Mouse (Mus musculus) kidney, postnatal 0 days (tissue): ENCODE measurements around the gene Nup85. TPM values are rescaled to one million over a fixed set of nuclear protein-coding genes. Genes with fewer than 3 reads are reported as not detected.
"Not testable (repeated sequence)": the region's sequence is repeated elsewhere in the genome, so short reads cannot be mapped to it uniquely, and the experiment has no call there.

Experiments used
- ATAC-seq: fragments of 200-750 bp; cut with Nextera tagmentation; replicated peaks from 2 replicates; pipeline ENCODE4 v1.8.0; 2017; ENCODE audit warnings: low read depth, moderate number of reproducible peaks, moderate TSS enrichment, moderate library complexity; ENCODE audit not compliant: low FRiP score
- DNase-seq: peaks from one replicate; pipeline ENCODE4 v3.0.0-alpha.2; 2016; ENCODE audit warnings: low spot score
- H3K27ac ChIP-seq: fragments of 300-500 bp; sonication (generic); 2 replicates; pipeline ENCODE4 v1.5.1; 2014; ENCODE audit warnings: mild to moderate bottlenecking
- H3K27me3 ChIP-seq: fragments of 300-500 bp; sonication (generic); 2 replicates; pipeline ENCODE4 v1.6.1; 2014; ENCODE audit warnings: low read length, mixed read lengths; ENCODE audit not compliant: insufficient read depth
- H3K36me3 ChIP-seq: fragments of 300-500 bp; sonication (generic); 2 replicates; pipeline ENCODE4 v1.6.1; 2014; ENCODE audit warnings: low read length, mixed read lengths; ENCODE audit not compliant: insufficient read depth
- H3K4me1 ChIP-seq: fragments of 300-500 bp; sonication (generic); replicated peaks from 2 replicates; pipeline ENCODE4 v1.6.1; 2014; ENCODE audit warnings: antibody characterized with exemption, low read length, mixed read lengths; ENCODE audit not compliant: insufficient read depth
- H3K4me2 ChIP-seq: fragments of 300-500 bp; sonication (generic); 2 replicates; pipeline ENCODE4 v1.6.1; 2014; ENCODE audit warnings: mild to moderate bottlenecking, low read length, moderate library complexity, mixed read lengths
- H3K4me3 ChIP-seq: fragments of 300-500 bp; sonication (generic); replicated peaks from 2 replicates; pipeline ENCODE4 v1.5.1; 2014; ENCODE audit warnings: low read depth, low read length
- H3K9ac ChIP-seq: fragments of 300-500 bp; sonication (generic); 2 replicates; pipeline ENCODE4 v1.6.1; 2014; ENCODE audit warnings: low read depth, low read length
- H3K9me3 ChIP-seq: fragments of 300-500 bp; sonication (generic); replicated peaks from 2 replicates; pipeline ENCODE4 v1.6.1; 2016; ENCODE audit warnings: low read length, inconsistent platforms, mixed read lengths
- CTCF ChIP-seq: IDR thresholded peaks from 2 replicates; pipeline ENCODE4 v1.5.1; 2016; ENCODE audit warnings: antibody characterized with exemption, low read depth, mild to moderate bottlenecking, moderate library complexity
- WGBS: fragments of 180-500 bp; shearing (Covaris S2); extraction: QIAGEN DNeasy Blood & Tissue Kit; methylation state at CpG from one replicate; pipeline ENCODE4 v1.1.7; 2014; 5-methylcytosine and 5-hydroxymethylcytosine counted together
- polyA plus RNA-seq: library from polyadenylated mRNA; unstranded; fragments of >200 nt; fragmentation: Nextera tagmentation; extraction: Ambion mirVana; gene quantifications from 2 replicates; pipeline ENCODE4 v1.2.1, GENCODE M21; 2015

Gene Nup85
- polyA plus RNA-seq, 1 experiment from 2014 or later = 74.6 TPM

- no peak for TF ChIP-seq CTCF
- H3K27ac ChIP-seq = no peak overlapping the region
- H3K27me3 ChIP-seq = no peaks in the 10 kb centered on the region
- ATAC-seq = no peak
- no peaks in the 10 kb centered on the region for H3K4me1 ChIP-seq
- no peak overlapping the region for H3K9ac ChIP-seq
- H3K4me3 ChIP-seq = no peak overlapping the region
- peaks cover 21% of the 10 kb centered on the region for H3K36me3 ChIP-seq
- H3K4me2 ChIP-seq = no peak overlapping the region
- DNase-seq = no peak
- no peaks in the 10 kb centered on the region for H3K9me3 ChIP-seq
- WGBS = 96% methylated on average over 2 of the region's 2 CpGs
Observed at GRCm38 (mm10) chr11:115522238-115522637, 42.0 kb upstream of the Nup85 start.

- H3K27ac ChIP-seq = no peak overlapping the region
- no peak for TF ChIP-seq CTCF
- H3K4me3 ChIP-seq = no peak overlapping the region
- no peaks in the 10 kb centered on the region for H3K27me3 ChIP-seq
- ATAC-seq = no peak
- no peak for DNase-seq
- H3K4me1 ChIP-seq = no peaks in the 10 kb centered on the region
- WGBS = 67% methylated on average over 2 of the region's 2 CpGs
- no peaks in the 10 kb centered on the region for H3K9me3 ChIP-seq
- no peak overlapping the region for H3K9ac ChIP-seq
- H3K4me2 ChIP-seq = no peak overlapping the region
- H3K36me3 ChIP-seq = peaks cover 26% of the 10 kb centered on the region
Observed at GRCm38 (mm10) chr11:115522703-115523102, 41.5 kb upstream of the Nup85 start.

- H3K36me3 ChIP-seq = peaks cover 42% of the 10 kb centered on the region
- not testable (repeated sequence) for ATAC-seq
Observed at GRCm38 (mm10) chr11:115526446-115526845, 37.8 kb upstream of the Nup85 start.

GRCm38 (mm10) chr11:115534759-115535371 lies 29.4 kb upstream of the Nup85 start:
- no peak for TF ChIP-seq CTCF

More at GRCm38 (mm10) chr11:115526446-115526845, 37.8 kb upstream of the Nup85 start:
- H3K9me3 ChIP-seq, H3K4me1 ChIP-seq, DNase-seq, H3K4me3 ChIP-seq, H3K4me2 ChIP-seq, H3K27me3 ChIP-seq, H3K27ac ChIP-seq, H3K9ac ChIP-seq: not testable (repeated sequence)
- 88% methylated on average over 3 of the region's 3 CpGs for WGBS

GRCm38 (mm10) chr11:115535401-115536037 lies 28.7 kb upstream of the Nup85 start:
- peak overlapping the region; percentile 66 for H3K4me2 ChIP-seq
- TF ChIP-seq CTCF = no peak
- H3K36me3 ChIP-seq = 0 out of 2 replicates have a peak, but pooled peaks cover 16% of the 10 kb centered on the region
- H3K27me3 ChIP-seq = no peaks in the 10 kb centered on the region
- no peaks in the 10 kb centered on the region for H3K9me3 ChIP-seq
- peak; percentile 82 for ATAC-seq
- H3K4me3 ChIP-seq = peak overlapping the region; percentile 83
- DNase-seq = peak; percentile 75
- no peaks in the 10 kb centered on the region for H3K4me1 ChIP-seq
- peak overlapping the region; percentile 100 for H3K27ac ChIP-seq
- peak overlapping the region; percentile 96 for H3K9ac ChIP-seq
- under 1% methylated on average over 84 of the region's 84 CpGs for WGBS

More at GRCm38 (mm10) chr11:115534759-115535371, 29.4 kb upstream of the Nup85 start:
- Histone ChIP-seq H3K27me3 (no peaks in the 10 kb centered on the region), H3K4me2 (peak overlapping the region; percentile 66), H3K27ac (peak overlapping the region; percentile 100), H3K4me3 (peak overlapping the region; percentile 83), H3K9ac (peak overlapping the region; percentile 96), H3K36me3 (0 out of 2 replicates have a peak, but pooled peaks cover 20% of the 10 kb centered on the region), H3K9me3 (no peaks in the 10 kb centered on the region), H3K4me1 (no peaks in the 10 kb centered on the region)
- DNase-seq = peak; percentile 16
- ATAC-seq = no peak
- 3% methylated on average over 11 of the region's 11 CpGs for WGBS

GRCm38 (mm10) chr11:115536038-115536681 lies 28.1 kb upstream of the Nup85 start, which contains the start of gene Sumo2:
Sumo2 (minus strand) TSS chr11:115536276.
- H3K36me3 ChIP-seq = 0 out of 2 replicates have a peak, but pooled peaks cover 14% of the 10 kb centered on the region
- no peaks in the 10 kb centered on the region for H3K27me3 ChIP-seq
- no peak for TF ChIP-seq CTCF
- H3K4me1 ChIP-seq = no peaks in the 10 kb centered on the region
- DNase-seq (peak; percentile 93), ATAC-seq (peak; percentile 92)
- H3K9ac ChIP-seq = peak within 1 kb of the TSS; percentile 96
- peak within 1 kb of the TSS; percentile 83 for H3K4me3 ChIP-seq
- WGBS = under 1% methylated on average over 60 of the region's 70 CpGs
- H3K27ac ChIP-seq = peak within 1 kb of the TSS; percentile 100
- peak within 1 kb of the TSS; percentile 66 for H3K4me2 ChIP-seq
- no peaks in the 10 kb centered on the region for H3K9me3 ChIP-seq
